Comparison of ENCODE assay signal across 1 mouse cellular context in the genomic region with DNA sequence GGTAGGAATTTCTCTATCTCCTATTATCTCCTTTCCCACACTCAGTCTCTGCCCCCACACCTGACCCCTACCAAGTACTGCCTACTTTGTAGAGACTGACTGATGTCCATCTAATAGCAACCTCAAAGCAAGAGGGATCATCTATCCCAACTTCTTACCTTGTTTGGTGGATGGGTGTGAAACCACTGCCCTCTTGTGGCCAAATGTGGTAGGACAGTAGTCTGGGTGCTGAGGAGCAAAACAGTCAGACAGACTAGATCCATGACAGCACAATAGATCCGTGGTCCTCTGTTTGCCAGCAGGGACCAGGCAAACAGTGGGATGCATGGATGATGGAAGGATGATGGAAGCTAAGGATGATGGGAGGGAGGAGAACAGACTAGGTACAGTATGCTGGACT.
TF ChIP-seq lines count a peak whose summit lies in the region.

No protein-coding gene starts in this region.

TF ChIP-seq in CH12.LX, 34 proteins besides CTCF, POLR2A, EP300 and RAD21 (continued from another document):
- TF ChIP-seq RCOR1 (conservative IDR thresholded peaks at IDR 0.05; ENCODE audit: low read depth, low read length) (no peak), USF2 (conservative IDR thresholded peaks at IDR 0.05; ENCODE audit: low read depth, low read length) (no peak), IRF4 (IDR thresholded peaks at IDR 0.05; ENCODE audit: low read depth, low read length) (0 out of 2 replicates have a peak, but pooled peaks have one; percentile 25), MAZ (IDR thresholded peaks at IDR 0.05; ENCODE audit: low read depth, low read length) (no peak), CHD1 (IDR thresholded peaks at IDR 0.05; ENCODE audit: low read depth, low read length) (no peak), GABPA (IDR thresholded peaks at IDR 0.05; ENCODE audit: insufficient replicate concordance, low read depth, low read length) (no peak), MYC (IDR thresholded peaks at IDR 0.05; ENCODE audit: low read depth, low read length) (0 out of 2 replicates have a peak, but pooled peaks have one; percentile 19), ELF1 (IDR thresholded peaks at IDR 0.05; ENCODE audit: low read depth, low read length) (no peak), SMC3 (IDR thresholded peaks at IDR 0.05; ENCODE audit: low read depth, low read length) (peak; percentile 81), NELFE (IDR thresholded peaks at IDR 0.05; ENCODE audit: low read depth, low read length) (0 out of 2 replicates have a peak, but pooled peaks have one; percentile 29), SIN3A (IDR thresholded peaks at IDR 0.05; ENCODE audit: low read length) (0 out of 2 replicates have a peak, but pooled peaks have one; percentile 13)
